Mouse (Mus musculus) CH12.LX (cell line): Measurements from ENCODE around the gene Klhl18. TPM values are rescaled to one million over a fixed set of nuclear protein-coding genes. Genes with fewer than 3 reads are reported as not detected.

Experiments used
- DNase-seq: peaks from one replicate; pipeline ENCODE4 v3.0.0-alpha.2; 2013; ENCODE audit errors: extremely low read depth
- H3K27ac ChIP-seq: 2 replicates; pipeline ENCODE4 v1.5.1; 2012; ENCODE audit warnings: low read depth, mild to moderate bottlenecking, control low read depth, moderate library complexity; ENCODE audit not compliant: insufficient read depth
- H3K27me3 ChIP-seq: replicated peaks from 2 replicates; pipeline ENCODE3; 2012; ENCODE audit warnings: inconsistent platforms
- H3K36me3 ChIP-seq, 2 experiments: replicated peaks in 1 of 2; 2 replicates each; pipeline versions ENCODE3 to v1.6.1; 2012; ENCODE audit warnings: inconsistent platforms in 1 of 2, low read length in 1 of 2, mild to moderate bottlenecking in 1 of 2, mixed read lengths in 1 of 2, moderate library complexity in 1 of 2; ENCODE audit not compliant: control insufficient read depth in 1 of 2, insufficient read depth in 1 of 2
- H3K4me1 ChIP-seq, 2 experiments: 2 replicates each; pipeline ENCODE4 v1.6.1; 2012; ENCODE audit warnings: inconsistent platforms in 1 of 2, moderate library complexity in 1 of 2; ENCODE audit not compliant: insufficient read depth in 2 of 2, control insufficient read depth in 1 of 2
- H3K4me2 ChIP-seq: 2 replicates; pipeline ENCODE4 v1.6.1; 2012; ENCODE audit warnings: low read depth, mild to moderate bottlenecking, control low read depth; ENCODE audit not compliant: poor library complexity, insufficient read depth, severe bottlenecking
- H3K4me3 ChIP-seq, 3 experiments: fragments of 150-350 bp in 1 of 3; sonication (generic) in 1 of 3; replicated peaks in 1 of 3; 2 replicates each; pipeline versions ENCODE3 to v1.5.1; 2011 to 2012; ENCODE audit warnings: low read depth in 2 of 3, low read length in 2 of 3, mild to moderate bottlenecking in 2 of 3, moderate library complexity in 2 of 3, control low read depth in 1 of 3, improper control_type of control experiment in 1 of 3, inconsistent platforms in 1 of 3, mixed read lengths in 1 of 3; ENCODE audit not compliant: poor library complexity in 1 of 3
- H3K79me2 ChIP-seq: replicated peaks from 2 replicates; pipeline ENCODE4 v1.6.1; 2012; ENCODE audit warnings: mild to moderate bottlenecking, moderate library complexity; ENCODE audit not compliant: control insufficient read depth, poor library complexity, insufficient read depth, severe bottlenecking; ENCODE audit errors: extremely low read depth
- H3K9ac ChIP-seq: 2 replicates; pipeline ENCODE4 v1.6.1; 2012; ENCODE audit warnings: low read depth, mild to moderate bottlenecking, control low read depth, moderate library complexity; ENCODE audit not compliant: insufficient read depth
- H3K9me3 ChIP-seq: replicated peaks from 2 replicates; pipeline ENCODE3; 2012; ENCODE audit warnings: low read length, inconsistent platforms, mixed read lengths
- CHD2 ChIP-seq: IDR thresholded peaks from 2 replicates; pipeline ENCODE4 v1.6.1; 2011; ENCODE audit warnings: low read length, improper control_type of control experiment
- CTCF ChIP-seq, 2 experiments: IDR thresholded peaks in 1 of 2; conservative IDR thresholded peaks in 1 of 2; 2 replicates each; pipeline ENCODE4 v1.5.1; 2011 to 2012; ENCODE audit warnings: low read depth in 2 of 2, low read length in 2 of 2, improper control_type of control experiment in 1 of 2, inconsistent platforms in 1 of 2, mild to moderate bottlenecking in 1 of 2, moderate library complexity in 1 of 2
- E2F4 ChIP-seq: IDR thresholded peaks from 2 replicates; pipeline ENCODE4 v1.6.1; 2011; ENCODE audit warnings: low read depth, low read length, improper control_type of control experiment; ENCODE audit not compliant: insufficient replicate concordance
- ELF1 ChIP-seq: IDR thresholded peaks from 2 replicates; pipeline ENCODE4 v1.6.1; 2014; ENCODE audit warnings: low read depth, mild to moderate bottlenecking, inconsistent platforms, low read length, improper control_type of control experiment
- EP300 ChIP-seq: IDR thresholded peaks from 2 replicates; pipeline ENCODE4 v1.6.1; 2011; ENCODE audit warnings: low read length, improper control_type of control experiment
- ETS1 ChIP-seq: conservative IDR thresholded peaks from 2 replicates; pipeline ENCODE4 v1.6.1; 2012; ENCODE audit warnings: low read depth, mild to moderate bottlenecking, inconsistent platforms, low read length, improper control_type of control experiment, moderate library complexity
- GABPA ChIP-seq: IDR thresholded peaks from 2 replicates; pipeline ENCODE4 v1.6.1; 2012; ENCODE audit warnings: low read depth, low read length, improper control_type of control experiment, inconsistent platforms; ENCODE audit not compliant: insufficient replicate concordance
- HCFC1 ChIP-seq: IDR thresholded peaks from 2 replicates; pipeline ENCODE4 v1.6.1; 2012; ENCODE audit warnings: low read depth, mild to moderate bottlenecking, inconsistent platforms, low read length, improper control_type of control experiment
- IRF4 ChIP-seq: IDR thresholded peaks from 2 replicates; pipeline ENCODE4 v1.6.1; 2014; ENCODE audit warnings: low read depth, mild to moderate bottlenecking, inconsistent platforms, low read length, improper control_type of control experiment
- JUND ChIP-seq: conservative IDR thresholded peaks from 2 replicates; pipeline ENCODE4 v1.6.1; 2011; ENCODE audit warnings: low read depth, low read length, improper control_type of control experiment
- KAT2A ChIP-seq: IDR thresholded peaks from 2 replicates; pipeline ENCODE4 v1.6.1; 2012; ENCODE audit warnings: low read length, improper control_type of control experiment, inconsistent platforms; ENCODE audit not compliant: insufficient replicate concordance
- MAX ChIP-seq: IDR thresholded peaks from 2 replicates; pipeline ENCODE4 v1.6.1; 2011; ENCODE audit warnings: low read length, improper control_type of control experiment
- MEF2A ChIP-seq: IDR thresholded peaks from 2 replicates; pipeline ENCODE4 v1.6.1; 2014; ENCODE audit warnings: low read depth, mild to moderate bottlenecking, inconsistent platforms, low read length, improper control_type of control experiment, borderline replicate concordance
- MXI1 ChIP-seq: IDR thresholded peaks from 2 replicates; pipeline ENCODE4 v1.6.1; 2011; ENCODE audit warnings: mild to moderate bottlenecking, low read depth, low read length, improper control_type of control experiment
- NRF1 ChIP-seq: IDR thresholded peaks from 2 replicates; pipeline ENCODE4 v1.6.1; 2014; ENCODE audit warnings: low read depth, mild to moderate bottlenecking, inconsistent platforms, low read length, improper control_type of control experiment, moderate library complexity
- POLR2A ChIP-seq: IDR thresholded peaks from 2 replicates; pipeline ENCODE4 v1.6.1; 2011; ENCODE audit warnings: low read depth, mild to moderate bottlenecking, improper control_type of control experiment, low read length
- SIN3A ChIP-seq: IDR thresholded peaks from 2 replicates; pipeline ENCODE4 v1.6.1; 2012; ENCODE audit warnings: low read length, improper control_type of control experiment, inconsistent platforms
- SMC3 ChIP-seq: IDR thresholded peaks from 2 replicates; pipeline ENCODE4 v1.6.1; 2011; ENCODE audit warnings: low read depth, low read length, improper control_type of control experiment
- TBP ChIP-seq: conservative IDR thresholded peaks from 2 replicates; pipeline ENCODE4 v1.6.1; 2011; ENCODE audit warnings: low read depth, low read length, improper control_type of control experiment
- TCF12 ChIP-seq: IDR thresholded peaks from 2 replicates; pipeline ENCODE4 v1.6.1; 2014; ENCODE audit warnings: low read depth, mild to moderate bottlenecking, inconsistent platforms, low read length, improper control_type of control experiment
- USF2 ChIP-seq: conservative IDR thresholded peaks from 2 replicates; pipeline ENCODE4 v1.6.1; 2011; ENCODE audit warnings: low read depth, low read length, improper control_type of control experiment
- ZKSCAN1 ChIP-seq: IDR thresholded peaks from 2 replicates; pipeline ENCODE4 v1.6.1; 2012; ENCODE audit warnings: low read depth, inconsistent platforms, low read length, improper control_type of control experiment, borderline replicate concordance
- ZNF384 ChIP-seq: IDR thresholded peaks from 2 replicates; pipeline ENCODE4 v1.6.1; 2012; ENCODE audit warnings: low read depth, low read length, improper control_type of control experiment, inconsistent platforms
- dilution Hi-C: fragments of 300-500 bp; cut with MboI; formaldehyde crosslinking; loops from 2 replicates; pipeline ENCODE4 v1.14.3; 2020; ENCODE audit warnings: low sequenced_read_pairs; ENCODE audit not compliant: extremely low pct_unique_long_range_greater_than_20kb, extremely low pct_ligation_motif_present
- in situ Hi-C: fragments of 300-500 bp; cut with MboI; formaldehyde crosslinking; loops from 3 replicates; pipeline ENCODE4 v1.14.3; 2019; ENCODE audit warnings: low sequenced_read_pairs, low pct_ligation_motif_present, low pct_unique_long_range_greater_than_20kb, mixed read lengths
- polyA plus RNA-seq: library from polyadenylated mRNA; unstranded; fragments of >175 nt; gene quantifications from 2 replicates; pipeline ENCODE4 v1.2.1, GENCODE M21; 2012; ENCODE audit warnings: low read depth; ENCODE audit not compliant: insufficient read length
- total RNA-seq, 2 experiments: library from RNA; depleted of rRNA; stranded (reverse); fragments of 300-350 nt in 1 of 2; fragments of >200 nt in 1 of 2; gene quantifications; 2 replicates each; pipeline ENCODE4 v1.2.3; 2012 to 2014

The Klhl18 gene
- total and polyA plus RNA-seq, 3 experiments = 3.0 to 10.1 (median 4.8) TPM

- Histone ChIP-seq H3K27me3 (no peaks in the 10 kb centered on the region), H3K4me3 (no peak overlapping the region), H3K27ac (no peak overlapping the region), H3K36me3 (peaks cover 0 to 16% of the 10 kb centered on the region in 2 experiments), H3K9me3 (no peaks in the 10 kb centered on the region), H3K9ac (no peak overlapping the region), H3K79me2 (no peaks in the 10 kb centered on the region), H3K4me1 (peaks cover 32 to 66% of the 10 kb centered on the region in 2 experiments), H3K4me2 (no peak overlapping the region)
- no peak for TF ChIP-seq MXI1
- no peak for TF ChIP-seq POLR2A
- TF ChIP-seq ETS1 = no peak
- no peak for TF ChIP-seq MAX
- TF ChIP-seq USF2 = no peak
- TF ChIP-seq GABPA = no peak
- no peak for TF ChIP-seq E2F4
- TF ChIP-seq NRF1 = no peak
- TF ChIP-seq SIN3A = no peak
- in situ Hi-C loops (no loop called here), dilution Hi-C loops (no loop called here)
- DNase-seq = no peak
Measured at GRCm38 (mm10) chr9:110460884-110461815, 15.3 kb downstream of the Klhl18 start.

GRCm38 (mm10) chr9:110459145-110459727 lies 17.3 kb downstream of the Klhl18 start:
- dilution Hi-C loops (no loop called here), in situ Hi-C loops (no loop called here)
- peak overlapping the region; percentile 69 for H3K27ac ChIP-seq
- H3K36me3 ChIP-seq = peaks cover 4 to 19% of the 10 kb centered on the region in 2 experiments
- peak; percentile 71 for DNase-seq
- H3K4me2 ChIP-seq = peak overlapping the region; percentile 59
- H3K79me2 ChIP-seq = no peaks in the 10 kb centered on the region
- peak overlapping the region; percentile 43; the same call in 1 of the 2 replicates for H3K9ac ChIP-seq
- H3K4me1 ChIP-seq = peaks cover 32 to 63% of the 10 kb centered on the region in 2 experiments
- 0 out of 2 replicates have a peak, but pooled peaks have one; percentile 41 for TF ChIP-seq CHD2
- no peak for TF ChIP-seq MAX
- peak; percentile 82 for TF ChIP-seq ELF1
- TF ChIP-seq ZKSCAN1 = no peak
- peak; percentile 68; the same call in 1 of the 2 replicates for TF ChIP-seq IRF4
- peak; percentile 73 for TF ChIP-seq EP300
- peak; percentile 13; the same call in 1 of the 2 replicates for TF ChIP-seq MEF2A
- TF ChIP-seq TBP = 0 out of 2 replicates have a peak, but pooled peaks have one; percentile 46
- peak; percentile 59 for TF ChIP-seq HCFC1
- TF ChIP-seq E2F4 = no peak
- no peak for TF ChIP-seq KAT2A
- TF ChIP-seq CTCF (conservative IDR thresholded peaks at IDR 0.05 in 1 of 2, IDR thresholded peaks at IDR 0.05 in 1 of 2; ENCODE audit: low read depth in 2 of 2, low read length in 2 of 2) = no peak
- no peak for TF ChIP-seq SMC3
- TF ChIP-seq TCF12 = peak; percentile 55; the same call in 1 of the 2 replicates
- peak; percentile 65; the same call in 1 of the 2 replicates for TF ChIP-seq SIN3A
- TF ChIP-seq ETS1 = peak; percentile 42
- no peak for TF ChIP-seq JUND
- TF ChIP-seq ZNF384 = no peak
- no peaks in the 10 kb centered on the region for H3K9me3 ChIP-seq
- H3K4me3 ChIP-seq = peak overlapping the region in 1 of 3 experiments; percentile 33
- no peaks in the 10 kb centered on the region for H3K27me3 ChIP-seq
